Mouse (Mus musculus) intestine, embryonic 14.5 days (tissue): ENCODE data around the gene Cd28. TPM values are rescaled to one million over a fixed set of nuclear protein-coding genes. Genes with fewer than 3 reads are reported as not detected.

Experiments
- ATAC-seq: fragments of 200-750 bp; cut with Nextera tagmentation; replicated peaks from 2 replicates; pipeline ENCODE4 v1.8.0; 2017; ENCODE audit warnings: low read depth, moderate number of reproducible peaks, moderate TSS enrichment, moderate library complexity; ENCODE audit not compliant: low FRiP score, low TSS enrichment
- DNase-seq: peaks from one replicate; pipeline ENCODE4 v3.0.0-alpha.2; 2018; ENCODE audit warnings: low spot score
- H3K27ac ChIP-seq: fragments of 300-500 bp; sonication (generic); 2 replicates; pipeline ENCODE4 v1.5.1; 2014; ENCODE audit warnings: low read depth, mild to moderate bottlenecking, control low read depth
- H3K27me3 ChIP-seq: fragments of 300-500 bp; sonication (generic); replicated peaks from 2 replicates; pipeline ENCODE4 v1.6.1; 2014; ENCODE audit warnings: low read length, control low read depth; ENCODE audit not compliant: control insufficient read depth, insufficient read depth
- H3K36me3 ChIP-seq: fragments of 300-500 bp; sonication (generic); 2 replicates; pipeline ENCODE4 v1.6.1; 2014; ENCODE audit warnings: low read length, control low read depth; ENCODE audit not compliant: control insufficient read depth, insufficient read depth
- H3K4me1 ChIP-seq: fragments of 300-500 bp; sonication (generic); replicated peaks from 2 replicates; pipeline ENCODE4 v1.6.1; 2014; ENCODE audit warnings: low read length, control low read depth, mixed read lengths; ENCODE audit not compliant: control insufficient read depth, insufficient read depth
- H3K4me2 ChIP-seq: fragments of 300-500 bp; sonication (generic); 2 replicates; pipeline ENCODE4 v1.6.1; 2014; ENCODE audit warnings: low read length
- H3K4me3 ChIP-seq: fragments of 300-500 bp; sonication (generic); 2 replicates; pipeline ENCODE4 v1.5.1; 2014; ENCODE audit warnings: low read depth, low read length, control low read depth, mixed read lengths
- H3K9ac ChIP-seq: fragments of 300-500 bp; sonication (generic); 2 replicates; pipeline ENCODE4 v1.6.1; 2014; ENCODE audit warnings: mild to moderate bottlenecking, low read length
- H3K9me3 ChIP-seq: fragments of 300-500 bp; sonication (generic); 2 replicates; pipeline ENCODE4 v1.6.1; 2016; ENCODE audit warnings: low read length, control low read depth; ENCODE audit not compliant: control insufficient read depth
- WGBS: fragments of 180-500 bp; shearing (Covaris S2); extraction: QIAGEN DNeasy Blood & Tissue Kit; methylation state at CpG from one replicate; pipeline ENCODE4 v1.1.7; 2014; 5-methylcytosine and 5-hydroxymethylcytosine counted together
- polyA plus RNA-seq: library from polyadenylated mRNA; unstranded; fragments of >200 nt; fragmentation: Nextera tagmentation; extraction: Ambion mirVana; gene quantifications from 2 replicates; pipeline ENCODE4 v1.2.1, GENCODE M21; 2014

Cd28 gene
- polyA plus RNA-seq, 1 experiment from 2014 or later, result 0.07 TPM

- H3K9ac ChIP-seq, result no peak overlapping the region
- H3K4me3 ChIP-seq, result no peak overlapping the region
- H3K4me2 ChIP-seq, result no peak overlapping the region
- 91% methylated on average over 12 of the region's 12 CpGs for WGBS
- no peak overlapping the region for H3K27ac ChIP-seq
- H3K27me3 ChIP-seq, result no peaks in the 10 kb centered on the region
- DNase-seq (no peak), ATAC-seq (no peak)
- H3K4me1 ChIP-seq, result no peaks in the 10 kb centered on the region
- no peaks in the 10 kb centered on the region for H3K9me3 ChIP-seq
- H3K36me3 ChIP-seq, result no peaks in the 10 kb centered on the region
These were observed 37.4 kb downstream of the Cd28 start for GRCm38 (mm10) chr1:60753981-60754380.

GRCm38 (mm10) chr1:60755391-60756243, 39.0 kb downstream of the Cd28 start:
- Histone ChIP-seq H3K27ac (no peak overlapping the region), H3K27me3 (no peaks in the 10 kb centered on the region), H3K4me1 (no peaks in the 10 kb centered on the region), H3K36me3 (no peaks in the 10 kb centered on the region), H3K9ac (no peak overlapping the region), H3K9me3 (no peaks in the 10 kb centered on the region), H3K4me2 (no peak overlapping the region), H3K4me3 (no peak overlapping the region)
- DNase-seq (no peak), ATAC-seq (no peak)
- 84% methylated on average over 7 of the region's 7 CpGs for WGBS

DNA sequence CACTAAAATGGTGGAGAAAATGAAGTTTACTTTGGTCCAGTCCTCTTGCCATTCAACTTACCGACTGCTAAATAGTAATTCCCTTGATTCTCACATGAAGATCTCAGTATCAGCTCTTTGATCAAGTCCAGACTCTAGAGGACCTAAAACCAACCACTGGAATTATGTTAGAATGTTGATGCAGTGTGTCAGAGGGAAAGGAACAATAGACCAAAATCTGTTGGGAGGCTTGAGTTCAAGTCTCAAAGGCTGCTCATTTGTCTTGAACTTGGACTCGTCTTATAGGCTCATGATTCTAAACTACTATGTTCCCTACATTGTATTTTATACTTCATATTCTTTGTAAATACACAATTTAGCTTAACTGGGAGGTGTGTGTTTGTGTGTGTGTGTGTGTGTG, 41.0 kb downstream of the Cd28 start:
- no peak overlapping the region for H3K4me2 ChIP-seq
- H3K27ac ChIP-seq, result no peak overlapping the region
- ATAC-seq (no peak), DNase-seq (no peak)
- no peak overlapping the region for H3K4me3 ChIP-seq
- no peak overlapping the region for H3K9ac ChIP-seq
- 91% methylated on average over 2 of the region's 2 CpGs for WGBS
- no peaks in the 10 kb centered on the region for H3K27me3 ChIP-seq
- H3K36me3 ChIP-seq, result no peaks in the 10 kb centered on the region
- no peaks in the 10 kb centered on the region for H3K9me3 ChIP-seq
- H3K4me1 ChIP-seq, result no peaks in the 10 kb centered on the region

DNA sequence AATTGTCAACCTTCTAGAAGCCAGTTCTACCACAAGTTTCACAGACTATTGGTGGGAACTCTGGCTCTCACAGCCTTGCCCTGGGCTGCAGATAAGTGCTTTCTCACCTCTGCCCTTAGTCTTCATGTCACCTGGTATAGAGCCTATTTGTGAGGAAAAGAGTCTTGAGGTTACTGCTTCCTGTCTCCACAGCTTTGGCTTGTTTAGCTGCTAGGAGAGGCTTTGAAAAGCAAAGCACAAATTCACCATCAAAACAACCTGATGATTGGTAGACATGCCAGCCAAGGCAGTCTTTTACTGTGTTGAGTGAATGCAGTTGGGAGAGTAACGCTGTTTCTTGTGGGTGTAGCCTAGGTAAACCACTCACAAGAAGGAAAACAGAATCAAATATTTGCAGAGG, 41.6 kb downstream of the Cd28 start:
- 82% methylated on average over 1 of the region's 1 CpGs for WGBS
- no peaks in the 10 kb centered on the region for H3K4me1 ChIP-seq
- H3K4me3 ChIP-seq, result no peak overlapping the region
- H3K9ac ChIP-seq, result no peak overlapping the region
- no peaks in the 10 kb centered on the region for H3K36me3 ChIP-seq
- ATAC-seq, result no peak
- no peak overlapping the region for H3K4me2 ChIP-seq
- no peaks in the 10 kb centered on the region for H3K27me3 ChIP-seq
- H3K27ac ChIP-seq, result no peak overlapping the region
- H3K9me3 ChIP-seq, result no peaks in the 10 kb centered on the region
- no peak for DNase-seq

GRCm38 (mm10) chr1:60759563-60760335, 43.1 kb downstream of the Cd28 start:
- no peak for ATAC-seq
- no peaks in the 10 kb centered on the region for H3K27me3 ChIP-seq
- DNase-seq, result no peak
- WGBS, result 63% methylated on average over 7 of the region's 7 CpGs
- no peak overlapping the region for H3K4me3 ChIP-seq
- no peaks in the 10 kb centered on the region for H3K4me1 ChIP-seq
- H3K27ac ChIP-seq, result no peak overlapping the region
- no peak overlapping the region for H3K4me2 ChIP-seq
- H3K36me3 ChIP-seq, result no peaks in the 10 kb centered on the region
- no peak overlapping the region for H3K9ac ChIP-seq
- H3K9me3 ChIP-seq, result no peaks in the 10 kb centered on the region

GRCm38 (mm10) chr1:60760475-60760874, 43.9 kb downstream of the Cd28 start:
- no peak for ATAC-seq
- Histone ChIP-seq H3K4me1 (no peaks in the 10 kb centered on the region), H3K27ac (no peak overlapping the region), H3K4me3 (no peak overlapping the region), H3K9ac (no peak overlapping the region), H3K27me3 (no peaks in the 10 kb centered on the region), H3K36me3 (no peaks in the 10 kb centered on the region), H3K9me3 (no peaks in the 10 kb centered on the region), H3K4me2 (no peak overlapping the region)
- WGBS, result 76% methylated on average over 3 of the region's 3 CpGs
- no peak for DNase-seq

- ATAC-seq (no peak), DNase-seq (no peak)
- Histone ChIP-seq H3K4me1 (no peaks in the 10 kb centered on the region), H3K9me3 (no peaks in the 10 kb centered on the region), H3K9ac (no peak overlapping the region), H3K36me3 (no peaks in the 10 kb centered on the region), H3K27ac (no peak overlapping the region), H3K4me2 (no peak overlapping the region), H3K27me3 (no peaks in the 10 kb centered on the region), H3K4me3 (no peak overlapping the region)
- 92% methylated on average over 3 of the region's 3 CpGs for WGBS
These were observed 45.0 kb downstream of the Cd28 start for GRCm38 (mm10) chr1:60761528-60762171.

DNA sequence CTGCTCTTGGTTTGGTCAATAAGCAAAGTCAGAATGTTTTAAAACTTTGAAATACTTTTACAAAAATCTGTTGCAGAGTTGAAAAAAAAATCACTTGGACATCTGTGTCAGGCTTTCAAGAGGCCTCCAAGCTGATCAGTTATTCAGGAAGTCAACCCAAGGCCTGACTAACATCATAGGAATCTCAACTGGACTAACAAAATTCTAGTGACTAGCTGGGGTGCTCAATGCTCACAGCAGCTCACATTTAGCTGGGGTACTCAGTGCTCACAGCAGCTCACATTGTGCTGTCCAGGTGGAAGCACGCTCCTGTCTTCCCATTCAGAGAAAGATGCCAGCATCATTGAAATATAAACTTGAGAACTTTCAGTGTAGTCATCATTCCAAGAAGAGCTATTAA, 45.9 kb downstream of the Cd28 start:
- H3K27me3 ChIP-seq, result no peaks in the 10 kb centered on the region
- no peak for ATAC-seq

More for the DNA sequence above, 45.9 kb downstream of the Cd28 start:
- DNase-seq, result no peak
- Histone ChIP-seq H3K9ac (no peak overlapping the region), H3K4me3 (no peak overlapping the region), H3K9me3 (no peaks in the 10 kb centered on the region), H3K4me1 (no peaks in the 10 kb centered on the region), H3K36me3 (no peaks in the 10 kb centered on the region), H3K4me2 (no peak overlapping the region), H3K27ac (no peak overlapping the region)
- WGBS, result 96% methylated on average over 1 of the region's 1 CpGs
